Mouse (Mus musculus) A20 (cell line): Measurements from ENCODE around the gene Hist1h3b.
"Not testable (repeated sequence)": the region's sequence is repeated elsewhere in the genome, so short reads cannot be mapped to it uniquely, and the experiment has no call there.

ENCODE experiments used
- DNase-seq: peaks from one replicate; pipeline ENCODE4 v3.0.0-alpha.2; 2011; ENCODE audit warnings: low read depth, low spot score

Hist1h3b gene

DNA sequence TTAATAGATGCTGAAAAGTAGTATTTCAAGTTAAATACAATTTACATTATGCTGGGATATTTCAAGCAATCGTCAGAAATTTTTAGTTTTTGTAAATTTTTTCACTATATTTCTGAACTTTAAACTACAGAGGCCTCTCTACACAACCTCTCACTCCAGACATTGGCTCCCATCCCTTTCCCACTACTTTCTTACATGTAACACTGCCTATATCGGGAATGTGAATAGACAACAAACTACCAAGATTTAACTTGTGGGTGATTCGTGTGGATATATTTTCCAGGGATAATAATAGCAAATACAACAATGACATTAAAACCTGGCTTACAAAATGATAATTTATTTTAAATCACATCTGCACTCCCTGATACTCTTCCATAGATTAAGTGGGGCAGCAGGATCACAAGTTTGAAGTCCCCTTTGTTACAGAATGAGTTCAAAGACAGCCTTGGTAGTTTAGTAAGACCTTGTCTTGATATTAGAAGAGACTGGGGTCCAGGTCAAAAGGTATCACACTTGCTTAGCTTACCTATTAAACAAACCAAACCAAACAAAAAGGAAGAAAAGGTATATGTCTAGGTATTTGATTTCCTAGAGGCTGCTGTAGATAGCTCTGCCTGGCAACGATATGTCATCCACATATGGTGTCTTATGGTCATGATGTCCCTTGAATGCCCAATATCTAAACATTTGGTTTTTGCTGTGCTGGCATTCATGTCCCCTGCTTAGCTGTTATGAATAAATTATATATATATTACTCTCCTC is 1.4 kb downstream of the Hist1h3b start:
- DNase-seq = no peak

DNA sequence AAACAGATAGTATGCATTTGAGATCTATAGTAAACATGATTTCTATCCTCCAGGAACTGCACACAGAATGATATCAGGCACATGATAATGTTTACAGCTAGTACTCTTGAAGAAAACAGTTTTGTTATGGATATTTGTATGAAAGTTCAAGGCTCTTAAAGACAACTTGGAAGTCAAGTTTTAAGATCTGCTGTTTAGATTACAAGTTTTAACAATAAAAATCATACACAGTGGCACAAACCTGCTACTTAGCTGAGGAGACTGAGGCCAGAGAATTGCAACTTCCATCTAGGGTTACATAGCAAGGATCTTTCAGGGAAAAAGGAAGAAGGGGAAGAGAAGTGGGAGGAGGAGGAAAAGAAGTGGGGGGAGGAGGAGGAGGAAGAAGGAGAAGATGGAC is 2.9 kb downstream of the Hist1h3b start:
- no peak for DNase-seq

DNA sequence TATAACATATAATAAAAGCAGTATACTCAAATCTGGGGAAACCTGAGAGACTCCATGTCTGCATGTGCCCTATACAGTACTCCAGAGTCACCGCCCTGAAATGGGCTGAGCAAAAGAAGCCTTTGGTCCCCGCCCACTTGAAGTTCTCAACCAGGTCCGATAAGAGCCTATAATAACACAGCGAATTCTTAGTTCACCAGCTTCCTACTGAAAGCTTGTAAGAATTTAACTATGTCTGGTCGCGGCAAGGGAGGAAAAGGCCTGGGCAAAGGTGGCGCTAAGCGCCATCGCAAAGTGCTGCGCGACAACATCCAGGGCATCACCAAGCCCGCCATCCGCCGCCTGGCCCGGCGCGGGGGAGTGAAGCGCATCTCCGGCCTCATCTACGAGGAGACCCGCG is 4.7 kb downstream of the Hist1h3b start, which contains the start of gene Hist1h4b:
Gene Hist1h4b, plus strand, starts transcription at position 224 of the 400 bp plus-strand sequence.
- peak; percentile 97 for DNase-seq

DNA sequence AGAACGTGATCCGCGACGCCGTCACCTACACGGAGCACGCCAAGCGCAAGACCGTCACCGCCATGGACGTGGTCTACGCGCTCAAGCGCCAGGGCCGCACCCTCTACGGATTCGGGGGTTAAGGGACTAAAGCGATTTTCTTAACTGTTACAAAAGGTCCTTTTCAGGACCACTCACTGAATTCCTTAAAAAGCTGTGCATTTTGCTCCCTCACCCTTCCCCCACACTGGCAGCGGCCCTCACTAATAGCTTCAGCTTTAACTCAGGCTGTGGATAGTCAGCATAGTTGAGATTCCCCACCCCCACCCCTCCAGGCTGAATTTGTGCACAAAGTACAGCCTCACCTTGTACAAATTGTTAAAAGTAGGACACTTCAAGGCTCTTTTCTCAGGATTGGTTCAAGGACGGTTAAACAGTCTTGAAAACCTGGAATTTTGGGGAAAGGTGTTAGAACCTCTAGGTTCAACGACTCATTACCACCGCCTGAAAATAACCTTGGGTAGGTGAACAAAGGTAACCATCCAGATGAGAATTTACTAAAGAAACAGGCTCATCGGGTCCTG is 5.2 kb downstream of the Hist1h3b start:
- DNase-seq = peak; percentile 75

DNA sequence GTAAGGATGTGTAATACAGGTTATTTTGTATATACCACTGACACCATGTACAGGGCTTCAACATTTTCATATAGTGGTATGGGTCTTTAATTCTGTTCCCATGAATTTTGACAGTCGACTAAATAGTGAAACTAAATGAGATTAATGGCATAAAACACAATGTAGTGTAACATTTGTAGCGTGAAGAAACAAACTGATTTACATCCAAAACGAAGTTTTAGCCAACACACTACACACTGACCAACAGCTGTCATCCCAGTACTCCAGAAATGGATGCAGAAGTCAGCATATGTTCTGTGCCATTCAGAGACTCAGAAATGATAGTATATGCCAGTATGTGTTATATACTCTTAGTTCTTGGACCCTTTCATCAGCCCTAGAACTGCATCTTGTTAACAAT is 5.9 kb downstream of the Hist1h3b start:
- no peak for DNase-seq

DNA sequence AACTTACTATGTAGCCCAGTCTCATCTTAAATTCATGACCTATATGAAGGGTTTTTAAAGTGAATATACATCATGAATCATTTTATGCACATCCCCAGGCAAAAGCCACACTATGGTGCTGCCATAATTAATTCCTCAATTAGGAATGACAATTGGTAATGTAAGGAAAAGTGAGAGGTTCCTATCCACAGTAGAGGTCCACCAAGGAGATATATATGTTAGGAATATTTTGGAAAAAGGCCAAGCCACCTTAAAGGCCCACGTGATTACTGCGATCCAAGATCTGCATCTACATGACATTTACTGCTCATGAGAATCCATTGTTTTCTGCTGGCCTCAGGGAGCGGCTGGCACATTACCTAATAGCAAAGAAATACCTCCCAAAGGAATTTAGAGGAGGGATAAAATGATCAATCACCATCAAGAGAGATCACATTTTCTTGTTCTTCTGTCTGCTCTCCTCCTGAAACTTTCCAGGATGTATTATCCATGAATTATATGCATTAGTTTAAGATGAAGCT is 7.2 kb downstream of the Hist1h3b start:
- no peak for DNase-seq

DNA sequence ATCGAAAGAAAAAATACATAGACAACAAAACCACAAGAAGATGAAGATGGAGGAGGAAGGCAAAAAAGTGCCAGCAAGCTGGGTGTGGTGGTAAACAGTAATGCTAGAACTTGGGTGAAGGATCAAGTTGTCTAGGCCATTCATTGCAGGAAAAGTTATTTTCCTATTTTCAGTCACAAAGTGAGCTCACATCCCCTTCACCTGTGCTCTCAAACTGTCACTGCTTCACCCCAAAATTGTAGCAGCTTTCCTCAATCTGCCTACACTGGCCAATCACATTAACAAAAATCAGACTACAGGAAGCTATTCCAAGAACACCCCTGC is 7.8 kb downstream of the Hist1h3b start:
- no peak for DNase-seq

DNA sequence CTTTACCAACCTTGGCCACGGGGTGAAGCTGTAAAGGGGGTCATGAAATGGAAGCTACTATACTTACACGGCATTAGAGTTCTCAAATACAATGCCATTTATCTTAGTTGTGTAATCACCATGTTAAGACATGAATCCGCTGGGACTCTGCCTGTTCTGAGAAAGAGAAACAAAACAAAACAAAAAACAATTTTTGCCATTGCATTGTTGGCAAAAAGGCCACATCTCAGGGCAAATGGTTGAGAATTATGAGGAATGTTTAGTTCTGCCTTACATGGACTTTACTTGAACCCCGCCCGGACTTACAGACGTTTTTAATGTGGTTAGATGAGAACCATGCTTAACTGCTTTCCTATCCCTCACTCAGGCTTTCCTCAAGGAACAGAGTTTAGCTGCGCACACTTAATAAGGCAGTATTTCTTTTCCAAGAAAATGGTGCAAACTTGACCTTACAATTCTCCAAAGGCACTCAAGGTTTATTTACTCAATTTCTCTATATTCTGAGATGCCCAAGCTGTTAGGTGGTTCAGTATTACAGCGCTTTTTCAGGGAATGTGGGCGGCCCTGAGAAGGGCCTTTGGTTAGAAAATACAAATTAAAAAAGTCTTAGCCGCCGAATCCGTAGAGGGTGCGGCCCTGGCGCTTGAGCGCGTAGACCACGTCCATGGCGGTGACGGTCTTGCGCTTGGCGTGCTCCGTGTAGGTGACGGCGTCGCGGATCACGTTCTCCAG is 8.3 kb downstream of the Hist1h3b start:
- DNase-seq = peak; percentile 80

DNA sequence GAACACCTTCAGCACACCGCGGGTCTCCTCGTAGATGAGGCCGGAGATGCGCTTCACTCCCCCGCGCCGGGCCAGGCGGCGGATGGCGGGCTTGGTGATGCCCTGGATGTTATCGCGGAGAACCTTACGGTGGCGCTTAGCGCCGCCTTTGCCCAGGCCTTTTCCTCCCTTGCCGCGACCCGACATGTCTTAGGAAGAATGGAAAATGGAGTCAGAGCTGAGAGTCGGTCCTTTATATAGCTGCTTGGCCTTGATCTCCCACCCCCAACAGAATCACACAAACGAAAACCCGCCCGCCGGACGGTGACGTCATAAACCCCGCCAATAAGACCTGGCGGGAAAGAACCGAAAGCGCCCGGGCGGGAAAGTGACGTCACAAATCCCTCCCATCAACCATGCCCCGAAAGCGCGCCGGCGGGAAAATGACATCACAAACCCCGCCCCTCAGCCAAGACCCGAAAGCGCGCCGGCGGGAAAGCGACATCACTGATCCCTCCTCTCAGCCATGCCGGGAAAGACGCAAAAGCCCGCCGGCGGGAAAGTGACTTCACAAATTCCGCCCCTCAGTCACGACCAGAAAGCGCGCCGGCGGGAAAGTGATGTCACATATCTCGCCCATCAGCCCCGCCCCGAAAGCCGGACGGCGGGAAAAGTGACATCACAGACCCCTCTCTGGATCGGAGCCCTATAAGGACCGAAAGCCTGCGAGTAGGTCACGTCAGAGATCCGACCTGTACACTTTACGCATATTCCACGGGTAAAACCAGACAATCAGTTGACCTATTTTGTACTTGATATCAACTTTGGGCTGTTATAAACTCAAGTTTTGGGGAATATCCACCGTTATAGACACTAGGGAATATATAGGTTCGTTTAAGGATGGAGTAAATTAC is 9.2 kb downstream of the Hist1h3b start, which contains the start of gene Hist1h4a:
Gene Hist1h4a, minus strand, starts transcription at position 259 of the 893 bp plus-strand sequence.
- peak; percentile 99 for DNase-seq

DNA sequence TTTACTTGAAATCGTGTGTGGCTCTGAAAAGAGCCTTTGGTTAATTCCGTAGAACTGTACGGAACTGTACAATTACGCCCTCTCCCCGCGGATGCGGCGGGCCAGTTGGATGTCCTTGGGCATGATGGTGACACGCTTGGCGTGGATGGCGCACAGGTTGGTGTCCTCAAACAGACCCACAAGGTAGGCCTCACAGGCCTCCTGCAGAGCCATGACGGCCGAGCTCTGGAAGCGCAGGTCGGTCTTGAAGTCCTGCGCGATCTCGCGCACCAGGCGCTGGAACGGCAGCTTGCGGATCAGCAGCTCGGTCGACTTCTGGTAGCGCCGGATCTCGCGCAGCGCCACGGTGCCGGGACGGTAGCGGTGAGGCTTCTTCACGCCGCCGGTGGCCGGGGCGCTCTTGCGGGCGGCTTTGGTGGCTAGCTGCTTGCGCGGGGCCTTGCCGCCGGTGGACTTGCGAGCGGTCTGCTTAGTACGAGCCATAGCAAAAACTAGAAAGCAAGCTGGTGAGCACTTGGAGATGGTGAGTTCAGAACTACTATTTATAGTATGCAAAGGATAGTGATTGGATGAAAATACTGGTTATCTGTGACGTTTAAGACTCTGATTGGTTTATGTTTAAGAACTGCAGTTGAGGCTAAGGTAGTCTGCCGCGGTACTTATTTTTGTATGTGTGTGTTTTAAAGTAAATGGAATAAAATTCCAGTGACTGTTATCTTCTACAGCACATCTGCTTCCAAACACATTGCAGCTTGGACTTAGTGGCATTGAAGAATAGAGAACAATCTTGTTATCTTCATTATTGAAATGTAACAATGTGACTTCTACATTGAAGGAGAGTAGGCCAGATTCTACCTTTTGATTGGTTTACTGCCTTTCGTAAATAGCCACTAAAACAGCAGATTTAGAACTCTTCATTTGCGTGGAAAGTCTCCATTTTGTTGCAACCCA is 10.1 kb downstream of the Hist1h3b start, which contains the start of gene Hist1h3a:
Gene Hist1h3a, minus strand, starts transcription at position 516 of the 951 bp plus-strand sequence.
- peak; percentile 95 for DNase-seq

DNA sequence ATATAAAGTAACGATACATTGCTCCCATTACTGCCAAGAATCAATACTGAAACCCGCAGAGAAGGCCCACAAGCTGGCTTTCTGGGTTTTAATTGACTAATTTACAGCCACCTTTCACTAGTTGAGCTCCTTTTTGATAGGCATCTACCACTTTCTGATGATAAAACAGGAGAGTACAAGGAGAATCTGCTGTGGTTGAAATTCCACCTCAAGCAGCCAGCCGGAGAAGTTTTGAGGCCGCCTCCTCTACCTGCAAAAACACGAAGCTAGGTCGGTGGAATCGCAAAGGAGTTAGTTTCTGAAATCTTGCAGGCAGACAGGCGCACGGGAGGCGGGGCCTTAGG is 11.1 kb downstream of the Hist1h3b start:
- no peak for DNase-seq

DNA sequence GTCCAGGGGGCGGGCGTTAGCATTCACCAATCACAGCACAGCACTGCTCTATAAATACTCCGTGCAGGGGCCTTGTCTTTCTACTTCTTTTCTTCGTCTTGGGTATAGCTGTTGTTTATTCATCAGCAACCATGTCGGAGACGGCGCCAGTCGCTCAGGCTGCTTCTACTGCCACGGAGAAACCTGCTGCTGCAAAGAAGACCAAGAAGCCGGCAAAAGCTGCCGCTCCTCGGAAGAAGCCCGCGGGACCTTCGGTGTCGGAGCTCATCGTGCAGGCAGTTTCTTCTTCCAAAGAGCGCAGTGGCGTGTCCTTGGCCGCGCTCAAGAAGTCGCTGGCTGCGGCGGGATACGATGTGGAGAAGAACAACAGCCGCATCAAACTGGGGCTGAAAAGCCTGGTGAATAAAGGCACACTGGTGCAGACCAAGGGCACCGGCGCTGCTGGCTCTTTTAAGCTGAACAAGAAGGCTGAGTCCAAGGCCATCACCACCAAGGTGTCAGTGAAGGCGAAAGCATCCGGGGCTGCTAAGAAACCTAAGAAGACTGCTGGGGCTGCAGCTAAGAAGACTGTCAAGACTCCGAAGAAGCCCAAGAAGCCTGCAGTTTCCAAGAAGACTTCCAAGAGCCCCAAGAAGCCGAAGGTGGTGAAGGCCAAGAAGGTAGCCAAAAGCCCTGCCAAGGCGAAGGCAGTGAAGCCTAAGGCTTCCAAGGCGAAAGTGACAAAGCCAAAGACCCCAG is 11.7 kb downstream of the Hist1h3b start, which contains the start of gene Hist1h1a:
Gene Hist1h1a, plus strand, starts transcription at position 81 of the 738 bp plus-strand sequence.
- peak; percentile 91 for DNase-seq

DNA sequence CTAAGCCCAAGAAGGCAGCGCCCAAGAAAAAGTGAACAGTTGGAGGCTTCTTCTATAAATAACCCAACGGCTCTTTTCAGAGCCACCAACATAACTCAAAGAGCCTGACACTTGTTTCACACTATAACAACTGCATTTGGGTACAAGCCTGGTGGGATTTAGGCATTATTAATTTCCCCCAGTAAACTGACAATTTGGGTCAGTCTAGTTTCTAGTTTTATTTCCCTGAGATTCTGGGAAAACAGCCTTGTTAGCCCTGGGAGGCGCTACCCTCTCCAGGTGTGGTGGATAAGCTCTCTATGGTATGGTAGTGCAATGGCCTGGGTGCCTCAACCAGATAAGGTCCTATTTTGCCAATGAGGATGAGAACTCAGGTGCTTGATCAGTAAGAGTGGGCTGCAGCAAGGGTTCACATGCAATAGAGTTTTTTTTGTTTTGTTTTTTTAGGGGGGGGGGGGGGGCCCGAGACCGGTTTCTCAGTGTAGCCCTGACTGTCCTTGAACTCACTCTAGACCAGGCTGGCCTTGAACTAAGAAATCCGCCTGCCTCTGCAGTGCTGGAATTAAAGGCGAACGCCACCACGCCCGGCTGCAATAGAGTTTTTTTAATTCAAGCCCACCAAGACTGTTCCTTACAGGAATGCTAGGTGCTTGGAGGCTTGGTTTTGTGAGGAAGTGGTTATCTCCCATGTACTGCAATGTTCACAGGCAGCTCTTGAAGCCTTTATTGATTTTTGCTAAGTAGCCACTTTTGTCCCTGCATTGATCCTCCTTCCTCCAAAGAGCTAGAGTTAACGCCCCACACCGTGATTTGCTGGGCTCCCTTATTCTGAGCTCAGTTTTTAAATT is 12.5 kb downstream of the Hist1h3b start:
- peak; percentile 25 for DNase-seq

DNA sequence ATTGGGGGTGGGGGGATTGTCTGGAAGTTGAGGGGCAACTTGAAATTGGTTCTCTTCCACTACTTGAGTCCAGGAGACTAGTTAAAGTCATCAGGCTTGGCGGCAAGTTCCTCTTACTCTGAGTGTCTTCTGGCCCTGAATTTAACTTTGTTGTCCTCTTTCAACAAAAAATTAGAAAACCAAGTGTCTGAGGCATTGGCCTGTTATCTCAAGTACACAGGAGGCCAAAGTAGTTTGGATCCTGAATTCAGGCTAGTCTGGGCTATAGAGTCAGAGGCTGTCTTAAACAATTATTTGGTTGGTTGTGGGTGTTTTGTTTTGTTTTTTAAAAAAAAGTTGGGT is 13.1 kb downstream of the Hist1h3b start:
- no peak for DNase-seq

DNA sequence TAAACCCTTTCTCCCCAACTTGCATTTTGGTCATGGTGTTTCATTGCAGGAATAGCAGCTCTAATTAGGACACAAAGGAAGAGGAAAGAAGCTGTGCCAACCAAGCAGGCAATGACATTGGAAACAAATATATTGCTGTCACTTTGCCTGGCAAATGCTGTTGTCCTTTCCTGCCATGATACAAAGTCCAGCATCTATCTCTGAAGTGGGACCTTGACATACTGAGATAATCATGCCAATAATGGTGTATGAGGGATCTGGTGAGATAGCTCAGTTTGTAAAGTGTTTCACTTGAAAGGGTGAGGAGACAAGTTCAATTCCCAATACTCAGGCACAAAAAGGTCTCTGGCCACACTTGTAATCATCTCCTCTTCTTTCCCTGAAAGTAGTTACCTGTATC is 14.7 kb downstream of the Hist1h3b start:
- no peak for DNase-seq

DNA sequence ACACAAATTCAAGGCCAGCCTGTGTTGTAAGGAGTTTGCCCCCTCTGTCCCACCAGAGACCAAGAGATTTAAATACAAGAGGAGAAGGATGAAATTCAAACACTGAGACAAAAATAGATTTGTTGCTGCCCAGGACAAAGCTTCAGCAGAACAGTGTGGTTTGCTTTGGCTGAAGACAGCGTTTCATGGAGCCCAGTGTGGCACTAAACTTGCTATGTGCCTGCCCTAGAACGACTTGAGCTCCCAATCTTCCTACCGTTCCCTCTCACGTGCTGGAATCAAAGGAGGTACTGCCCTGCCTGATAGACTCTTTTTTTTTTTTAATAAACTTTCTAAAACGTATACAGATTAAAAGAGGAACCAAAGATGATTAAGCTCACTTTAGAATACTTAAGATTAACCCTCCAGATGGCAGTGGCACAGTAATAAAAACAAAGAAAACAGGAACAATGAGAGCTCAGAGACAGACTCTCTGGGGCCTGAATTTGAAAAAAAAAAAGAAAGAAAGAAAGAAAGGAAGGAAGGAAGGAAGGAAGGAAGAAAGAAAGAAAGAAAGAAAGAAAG is 16.8 kb downstream of the Hist1h3b start:
- DNase-seq = peak; percentile 55

DNA sequence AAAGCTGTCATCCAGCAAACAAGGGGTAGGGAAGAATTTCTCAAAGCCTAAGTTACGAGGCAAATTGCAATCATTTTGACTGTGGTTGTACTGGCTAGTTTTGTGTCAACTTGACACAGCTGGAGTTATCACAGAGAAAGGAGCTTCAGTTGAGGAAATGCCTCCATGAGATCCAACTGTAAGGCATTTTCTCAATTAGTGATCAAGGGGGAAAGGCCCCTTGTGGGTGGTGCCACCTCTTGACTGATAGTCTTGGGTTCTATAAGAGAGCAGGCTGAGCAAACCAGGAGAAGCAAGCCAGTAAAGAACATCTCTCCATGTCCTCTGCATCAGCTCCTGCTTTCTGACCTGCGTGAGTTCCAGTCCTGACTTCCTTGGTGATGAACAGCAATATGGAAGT is 17.5 kb downstream of the Hist1h3b start, which contains the start of gene Trim38:
Gene Trim38, plus strand, starts transcription at position 301 of the 400 bp plus-strand sequence.
- not testable (repeated sequence) for DNase-seq
